Mouse (Mus musculus) ES-E14 (cell line): Measurements from ENCODE around the gene Supv3l1. TPM values are rescaled to one million over a fixed set of nuclear protein-coding genes. Genes with fewer than 3 reads are reported as not detected.

Source experiments
- DNase-seq: peaks from one replicate; pipeline ENCODE4 v3.0.0-alpha.2; 2013; ENCODE audit warnings: low read depth, low spot score
- H3K27ac ChIP-seq: 2 replicates; pipeline ENCODE4 v1.5.1; 2012; ENCODE audit warnings: low read depth, mild to moderate bottlenecking, low read length, moderate library complexity, mixed read lengths; ENCODE audit not compliant: poor library complexity, insufficient read depth, severe bottlenecking
- H3K36me3 ChIP-seq: 2 replicates; pipeline ENCODE4 v1.6.1; 2012; ENCODE audit warnings: mild to moderate bottlenecking, low read length, moderate library complexity, mixed read lengths; ENCODE audit not compliant: control insufficient read depth, poor library complexity, insufficient read depth, severe bottlenecking
- H3K4me1 ChIP-seq, 2 experiments: fragments of 150-350 bp in 1 of 2; sonication (generic) in 1 of 2; 2 replicates each; pipeline ENCODE4 v1.6.1; 2012; ENCODE audit warnings: low read length in 2 of 2, mild to moderate bottlenecking in 1 of 2, mixed read lengths in 1 of 2; ENCODE audit not compliant: control insufficient read depth in 2 of 2, insufficient read depth in 2 of 2, poor library complexity in 1 of 2
- H3K4me3 ChIP-seq, 2 experiments: fragments of 150-350 bp in 1 of 2; sonication (generic) in 1 of 2; 2 replicates each; pipeline ENCODE4 v1.5.1; 2012; ENCODE audit warnings: low read length in 2 of 2, low read depth in 1 of 2, mild to moderate bottlenecking in 1 of 2, mixed read lengths in 1 of 2; ENCODE audit not compliant: insufficient read depth in 1 of 2, poor library complexity in 1 of 2, severe bottlenecking in 1 of 2
- H3K9ac ChIP-seq: 2 replicates; pipeline ENCODE4 v1.6.1; 2012; ENCODE audit warnings: low read depth, mild to moderate bottlenecking, low read length, mixed read lengths; ENCODE audit not compliant: poor library complexity, insufficient read depth, severe bottlenecking
- H3K9me3 ChIP-seq: fragments of 150-350 bp; sonication (generic); 2 replicates; pipeline ENCODE4 v1.6.1; 2012; ENCODE audit warnings: low read depth, mild to moderate bottlenecking, low read length; ENCODE audit not compliant: control insufficient read depth, insufficient read depth
- CHD2 ChIP-seq: IDR thresholded peaks from 2 replicates; pipeline ENCODE4 v1.6.1; 2014; ENCODE audit warnings: mild to moderate bottlenecking, low read depth, low read length, inconsistent platforms
- HCFC1 ChIP-seq: IDR thresholded peaks from 2 replicates; pipeline ENCODE4 v1.6.1; 2012; ENCODE audit warnings: low read length, inconsistent platforms, borderline replicate concordance; ENCODE audit not compliant: insufficient read depth
- MAFK ChIP-seq: IDR thresholded peaks from 2 replicates; pipeline ENCODE4 v1.6.1; 2014; ENCODE audit warnings: mild to moderate bottlenecking, low read depth, low read length, inconsistent platforms; ENCODE audit not compliant: insufficient read depth
- ZC3H11A ChIP-seq: IDR thresholded peaks from 2 replicates; pipeline ENCODE4 v1.6.1; 2012; ENCODE audit warnings: low read depth, mild to moderate bottlenecking, inconsistent platforms, low read length, borderline replicate concordance
- ZNF384 ChIP-seq: IDR thresholded peaks from 2 replicates; pipeline ENCODE4 v1.6.1; 2012; ENCODE audit warnings: low read depth, low read length, inconsistent platforms
- in situ Hi-C, 2 experiments: fragments of 600-800 bp; cut with MboI; formaldehyde crosslinking; loops; one replicate each; pipeline ENCODE4 v1.15.1; 2025; ENCODE audit warnings: low sequenced_read_pairs in 2 of 2, inconsistent platforms in 1 of 2; ENCODE audit not compliant: unreplicated experiment in 2 of 2
- total RNA-seq: library from RNA; depleted of rRNA; stranded (reverse); fragments of 300-350 nt; gene quantifications from 2 replicates; pipeline ENCODE4 v1.2.3, GENCODE M21; 2012

The Supv3l1 gene
- total RNA-seq, 1 experiment: 50.0 TPM

DNA sequence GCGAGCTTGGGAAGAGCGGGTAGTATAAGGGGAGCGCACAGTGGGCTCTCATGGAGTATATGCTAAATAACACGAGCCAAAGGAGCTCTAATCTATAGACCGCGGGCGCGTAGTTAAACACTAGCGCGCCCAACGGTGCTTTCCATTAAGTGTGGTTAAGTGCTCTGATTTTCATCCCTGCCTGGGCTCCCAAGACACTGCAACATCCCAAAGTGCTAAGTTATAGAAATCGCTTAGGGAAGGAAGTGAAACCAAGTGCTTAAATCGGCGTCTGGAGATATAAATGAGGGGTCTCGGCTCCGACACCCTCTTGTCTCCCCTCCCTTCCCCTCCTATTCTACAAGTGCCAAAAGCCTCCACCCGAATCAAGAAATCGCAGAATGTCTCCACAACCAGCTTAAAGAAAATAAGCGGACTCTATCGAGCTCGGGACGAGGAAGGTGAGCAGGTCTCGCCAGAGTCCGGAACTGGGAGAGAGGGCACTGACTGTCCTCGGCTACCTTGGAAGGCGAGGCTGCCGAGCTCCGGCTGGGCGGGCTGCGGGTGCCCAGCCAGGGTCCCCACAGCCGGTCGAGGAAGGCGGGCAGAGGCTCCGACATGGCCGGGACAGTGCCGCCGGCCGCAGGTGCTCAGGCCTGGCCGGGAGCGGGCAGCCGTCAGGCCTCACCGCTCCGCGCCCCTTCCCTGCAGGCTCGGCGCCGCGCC, 36.5 kb upstream of the Supv3l1 start:
- no peaks in the 10 kb centered on the region for H3K36me3 ChIP-seq
- peaks cover 0 to 2% of the 10 kb centered on the region in 2 experiments; a peak in 2 of 4 replicates for H3K4me1 ChIP-seq
- TF ChIP-seq HCFC1: no peak
- no peak for TF ChIP-seq ZC3H11A
- TF ChIP-seq ZNF384: no peak
- TF ChIP-seq MAFK: no peak
- no peak for TF ChIP-seq CHD2
- in situ Hi-C loops: no loop called here
- H3K9ac ChIP-seq: peak overlapping the region; percentile 84
- no peaks in the 10 kb centered on the region for H3K9me3 ChIP-seq
- peak overlapping the region; percentile 90 to 93 for H3K4me3 ChIP-seq
- peak overlapping the region; percentile 67 for H3K27ac ChIP-seq
- DNase-seq: no peak

DNA sequence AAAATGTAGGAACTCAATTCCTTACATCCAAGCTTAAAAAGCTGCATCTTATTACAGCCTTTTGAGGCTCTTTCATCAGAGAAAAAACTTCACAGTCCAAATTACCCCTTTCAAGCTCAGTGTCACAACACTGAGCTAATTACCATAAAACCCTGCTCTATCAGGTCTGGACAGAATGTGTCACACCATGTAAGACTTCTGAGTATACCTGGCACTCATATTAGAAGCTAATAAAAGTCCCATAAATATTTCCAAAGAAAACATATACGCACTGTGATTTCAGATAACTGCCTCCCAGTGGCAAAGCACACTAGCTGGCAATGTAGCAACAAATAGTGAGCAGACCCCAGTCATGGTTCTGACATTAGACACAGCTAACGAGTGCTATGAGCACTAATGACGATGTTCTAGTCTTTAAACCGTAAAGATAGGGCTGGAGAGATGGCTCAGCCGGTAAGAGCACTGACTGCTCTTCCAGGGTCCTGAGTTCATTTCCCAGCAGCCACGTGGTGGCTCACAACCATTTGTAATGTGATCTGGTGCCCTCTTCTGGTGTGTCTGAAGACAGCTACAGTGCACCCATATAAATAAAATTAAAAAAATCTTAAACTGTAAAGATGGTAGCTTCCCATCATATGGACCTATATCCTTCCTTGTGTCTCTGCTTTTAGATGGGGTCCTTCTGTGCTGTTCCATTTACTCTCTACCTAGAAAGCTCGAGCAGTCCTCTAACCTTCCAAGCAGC, 31.7 kb upstream of the Supv3l1 start:
- Histone ChIP-seq H3K9ac (peak overlapping the region; percentile 48; the same call in 1 of the 2 replicates), H3K4me1 (peaks cover 5% of the 10 kb centered on the region in 2 experiments; a peak in 3 of 4 replicates), H3K9me3 (no peaks in the 10 kb centered on the region), H3K27ac (no peak overlapping the region), H3K4me3 (peak overlapping the region in 1 of 2 experiments; percentile 34; a peak in 2 of 4 replicates), H3K36me3 (peaks cover 3% of the 10 kb centered on the region; the same call in 1 of the 2 replicates)
- in situ Hi-C loops: no loop called here
- no peak for TF ChIP-seq CHD2
- DNase-seq: no peak

DNA sequence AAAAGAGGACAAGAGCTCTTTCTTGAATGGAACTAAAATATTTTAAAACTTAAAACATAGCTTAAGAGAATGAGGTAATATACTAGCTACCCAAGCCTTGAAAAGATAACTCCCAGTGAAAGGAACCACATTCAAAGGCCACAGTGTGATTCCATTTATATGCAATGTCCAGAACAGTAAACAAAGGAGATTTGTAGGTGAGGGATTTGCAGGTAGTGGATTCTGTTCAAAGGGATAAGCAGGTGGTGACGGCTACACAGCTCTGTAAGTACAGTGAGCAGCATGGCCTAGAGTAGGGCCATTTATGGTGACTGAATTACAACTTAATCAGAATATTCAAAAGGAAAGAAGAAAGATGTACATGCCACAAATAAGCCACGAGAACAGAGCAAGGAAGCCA, 27.4 kb upstream of the Supv3l1 start:
- no peak for DNase-seq
- Histone ChIP-seq H3K4me3 (no peak overlapping the region), H3K36me3 (peaks cover 3% of the 10 kb centered on the region; the same call in 1 of the 2 replicates), H3K9me3 (no peaks in the 10 kb centered on the region), H3K27ac (peak overlapping the region; percentile 90), H3K4me1 (peaks cover 5 to 6% of the 10 kb centered on the region in 2 experiments; a peak in 3 of 4 replicates), H3K9ac (no peak overlapping the region)
- TF ChIP-seq MAFK (no peak), CHD2 (no peak), HCFC1 (no peak), ZNF384 (no peak), ZC3H11A (no peak)
- in situ Hi-C loops: no loop called here

DNA sequence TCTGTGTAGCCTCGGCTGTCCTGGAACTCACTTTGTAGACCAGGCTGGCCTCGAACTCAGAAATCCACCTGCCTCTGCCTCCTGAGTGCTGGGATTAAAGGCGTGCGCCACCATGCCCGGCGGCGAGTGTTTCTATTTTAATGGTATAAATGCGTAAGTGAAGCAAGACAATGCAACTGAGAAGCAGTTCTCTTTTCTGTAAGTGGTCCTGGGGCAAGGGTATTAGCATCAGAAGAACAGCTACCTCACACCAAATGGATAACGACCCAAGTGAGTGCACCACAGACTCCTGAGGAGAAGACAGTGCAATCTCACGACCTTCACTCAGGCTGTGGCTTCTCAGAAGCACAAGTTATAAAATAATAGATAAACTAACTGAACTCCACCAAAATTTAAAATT, 25.4 kb upstream of the Supv3l1 start:
- no peak for TF ChIP-seq ZC3H11A
- TF ChIP-seq MAFK: no peak
- Histone ChIP-seq H3K27ac (no peak overlapping the region; the same call in 1 of the 2 replicates), H3K4me3 (no peak overlapping the region), H3K4me1 (peaks cover 5 to 6% of the 10 kb centered on the region in 2 experiments; a peak in 3 of 4 replicates), H3K9ac (no peak overlapping the region), H3K36me3 (peaks cover 3% of the 10 kb centered on the region; the same call in 1 of the 2 replicates), H3K9me3 (no peaks in the 10 kb centered on the region)
- no peak for DNase-seq
- in situ Hi-C loops: no loop called here
